Mouse (Mus musculus) induced T-regulatory cell, adult 2 months (primary cell): ENCODE measurements around the gene Tmem131l.

Source experiments
- DNase-seq: peaks from one replicate; pipeline ENCODE4 v3.0.0-alpha.2; 2012; ENCODE audit warnings: low read depth

The Tmem131l gene

DNA sequence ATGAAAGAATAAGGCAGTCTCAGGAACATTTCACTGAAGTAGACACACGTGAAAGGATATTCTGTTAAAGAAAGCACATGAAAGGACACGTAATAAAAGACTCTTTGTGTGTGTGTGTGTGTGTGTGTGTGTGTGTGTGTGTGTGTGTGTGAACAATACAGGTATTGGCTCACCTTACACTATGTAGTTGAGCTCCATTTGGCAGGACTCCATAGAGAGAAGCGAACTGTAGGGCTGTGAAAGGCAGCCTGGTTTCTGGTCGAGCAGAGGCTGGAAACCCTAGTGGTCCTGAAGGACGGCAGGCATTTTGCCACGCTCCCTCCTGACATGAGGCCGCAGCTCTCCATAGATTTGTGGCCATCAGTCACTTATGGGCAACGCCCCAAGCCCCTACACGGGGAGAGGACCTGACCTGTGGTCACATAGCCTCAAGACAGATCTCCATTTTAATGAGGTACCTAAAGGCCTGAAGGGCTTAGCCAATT is 175.9 kb downstream of the Tmem131l start:
- no peak for DNase-seq

DNA sequence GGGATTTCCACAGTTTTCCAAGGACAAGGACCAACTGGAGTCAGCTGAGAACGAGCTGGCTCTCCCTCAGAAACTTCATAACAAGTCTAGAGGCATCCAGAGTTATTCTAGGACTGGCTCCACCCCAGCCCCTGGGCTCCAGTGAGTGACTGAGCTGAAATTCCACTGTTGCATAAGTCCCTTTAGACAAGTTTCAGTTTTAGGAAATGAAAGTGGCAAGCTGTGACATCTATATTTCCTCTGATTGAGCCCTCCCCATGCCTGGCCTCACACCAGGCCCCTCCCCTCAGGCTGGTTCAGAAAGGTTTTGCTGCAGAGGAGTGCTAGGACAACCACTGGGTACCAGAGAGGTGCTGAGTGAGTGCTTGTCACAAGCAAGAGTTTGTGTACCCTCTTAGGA is 177.0 kb downstream of the Tmem131l start:
- DNase-seq: peak; percentile 79

DNA sequence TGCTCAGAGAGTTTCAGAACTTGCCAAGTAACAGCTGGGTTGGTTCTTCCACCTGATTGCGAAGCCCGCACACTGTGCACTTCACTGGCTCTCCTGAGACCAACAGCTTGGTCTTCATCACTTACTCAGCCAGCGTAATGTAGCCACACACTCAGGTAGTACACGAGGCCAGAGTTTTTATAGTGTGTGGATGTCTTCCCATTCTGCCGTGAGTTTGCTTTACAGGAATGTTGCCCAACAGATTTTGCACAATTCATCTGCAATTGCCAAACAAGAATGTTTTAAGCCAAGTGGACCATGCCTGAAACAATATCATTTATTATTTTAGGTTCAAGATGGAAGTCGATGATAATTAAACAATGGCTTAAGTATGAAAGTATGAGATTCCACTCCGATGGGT is 180.4 kb downstream of the Tmem131l start:
- no peak for DNase-seq

DNA sequence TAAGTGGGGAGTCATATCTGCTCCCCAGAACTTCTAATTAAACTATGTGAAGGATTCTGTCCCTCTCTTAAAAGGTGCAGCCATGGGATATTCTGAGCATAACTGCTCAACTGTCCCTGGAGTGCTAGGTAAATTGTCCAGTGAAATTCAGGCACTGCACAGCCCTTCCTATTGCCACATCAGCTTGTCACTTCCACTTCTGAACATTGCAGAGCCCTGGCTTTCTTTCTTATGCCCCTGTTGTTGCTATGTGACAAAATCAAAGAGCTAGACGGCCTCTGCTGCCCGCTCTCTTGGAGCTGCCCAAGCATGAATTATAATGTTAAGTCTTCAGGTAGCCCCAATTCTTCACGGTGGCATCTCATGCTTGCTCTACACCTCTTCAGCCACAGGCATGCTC is 180.9 kb downstream of the Tmem131l start:
- DNase-seq: no peak

DNA sequence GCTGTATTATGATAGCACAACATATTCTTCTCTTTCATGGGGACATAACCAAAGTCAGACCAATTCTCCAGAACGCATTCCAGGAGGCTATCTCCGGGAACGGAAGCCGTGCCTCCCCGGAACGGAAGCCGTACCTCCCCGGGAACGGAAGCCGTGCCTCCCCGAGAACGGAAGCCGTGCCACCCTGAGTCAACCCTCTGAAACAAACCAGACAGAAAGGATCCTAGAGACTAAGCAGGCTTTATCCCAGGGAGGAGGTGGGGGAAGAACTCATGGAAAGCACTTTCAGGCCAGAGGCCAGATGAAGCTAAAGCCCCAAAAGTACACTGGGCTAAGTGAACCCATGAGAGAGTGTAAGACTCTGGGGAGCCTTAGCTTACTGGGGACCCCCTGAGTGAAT is 182.4 kb downstream of the Tmem131l start:
- DNase-seq: no peak

DNA sequence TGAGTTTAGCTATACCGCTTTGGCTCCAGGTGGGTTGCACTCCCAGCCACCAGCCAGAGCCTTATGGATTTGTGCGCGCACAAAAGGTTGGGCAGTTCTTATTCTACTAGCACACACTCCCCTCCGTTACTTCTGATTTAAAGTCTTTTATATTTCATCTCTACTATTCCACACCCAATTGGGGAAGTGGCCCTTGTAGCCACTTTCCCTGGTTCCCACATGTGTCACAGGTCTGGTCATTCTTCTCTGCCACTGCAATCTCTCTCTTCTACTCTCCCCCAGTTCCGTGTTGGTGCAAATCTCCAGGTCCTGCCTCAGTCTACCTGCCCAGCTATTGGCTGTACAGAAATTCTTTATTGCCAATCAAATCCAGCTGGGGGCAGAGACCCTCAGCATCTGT is 184.3 kb downstream of the Tmem131l start:
- DNase-seq: no peak

DNA sequence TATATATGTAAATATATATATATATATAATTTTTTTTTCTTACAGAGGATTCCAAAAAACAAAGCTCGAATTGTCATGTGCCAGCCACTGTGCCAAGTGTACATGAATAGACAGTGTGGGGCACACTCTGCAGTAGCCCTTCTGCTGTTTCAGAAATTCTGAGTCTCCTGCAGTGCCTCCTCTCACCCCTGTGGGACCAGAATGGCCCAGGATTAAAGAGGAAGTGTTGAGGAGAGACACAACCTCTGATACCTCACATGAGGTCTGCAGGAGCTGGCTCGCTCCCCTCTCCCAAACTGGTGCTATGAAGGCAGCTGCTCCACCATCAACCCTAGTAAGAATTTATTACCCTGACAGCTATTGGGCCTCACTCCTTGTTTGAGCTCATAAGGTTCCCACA is 190.6 kb downstream of the Tmem131l start:
- DNase-seq: no peak
